Mouse (Mus musculus): ENCODE measurements around the gene Tmem274.

- no peak for TF ChIP-seq CTCF (IDR thresholded peaks at IDR 0.05; ENCODE audit: control insufficient read depth, insufficient read depth, insufficient read length)
- TF ChIP-seq FOSL1 (IDR thresholded peaks at IDR 0.05; ENCODE audit: insufficient read depth, low read length, poor library complexity, severe bottlenecking), result no peak
- no peak for TF ChIP-seq USF1 (IDR thresholded peaks at IDR 0.05; ENCODE audit: low read depth)
These were observed 52.5 kb downstream of the Tmem274 start for GRCm38 (mm10) chr4:149529691-149530090.

Measured in C2C12 (cell line).